Mouse (Mus musculus): ENCODE measurements around the gene Flrt1. TPM values are rescaled to one million over a fixed set of nuclear protein-coding genes. Genes with fewer than 3 reads are reported as not detected.

Gene Flrt1
- polyA plus RNA-seq, 1 experiment from 2014 or later, result 3.4 TPM

- WGBS, result 15% methylated on average over 33 of the region's 35 CpGs
- H3K9ac ChIP-seq (ENCODE audit: low read length), result peak overlapping the region; percentile 61; the same call in 1 of the 2 replicates
- peak overlapping the region; percentile 46; the same call in 1 of the 2 replicates for H3K27ac ChIP-seq (ENCODE audit: low read length)
- H3K4me3 ChIP-seq (replicated peaks; ENCODE audit: low read length), result peak overlapping the region; percentile 22
- peaks cover 32% of the 10 kb centered on the region for H3K4me1 ChIP-seq (ENCODE audit: control insufficient read depth, insufficient read depth, low read length)
- H3K27me3 ChIP-seq (ENCODE audit: control insufficient read depth, insufficient read depth, low read length), result 0 out of 2 replicates have a peak, but pooled peaks cover 4% of the 10 kb centered on the region
- H3K36me3 ChIP-seq (ENCODE audit: control insufficient read depth, insufficient read depth, low read length), result no peaks in the 10 kb centered on the region
- no peak for ATAC-seq (ENCODE audit: insufficient read depth, low FRiP score)
- H3K9me3 ChIP-seq (replicated peaks; ENCODE audit: control insufficient read depth, low read length), result no peaks in the 10 kb centered on the region
- peak overlapping the region; percentile 46 for H3K4me2 ChIP-seq (ENCODE audit: low read depth, low read length)
Measured at GRCm38 (mm10) chr19:7069781-7070763, 35.5 kb downstream of the Flrt1 start.

GRCm38 (mm10) chr19:7068661-7069531 is 36.6 kb downstream of the Flrt1 start:
- Histone ChIP-seq H3K27ac (ENCODE audit: low read length) (no peak overlapping the region), H3K4me2 (ENCODE audit: low read depth, low read length) (peak overlapping the region; percentile 7; the same call in 1 of the 2 replicates), H3K27me3 (ENCODE audit: control insufficient read depth, insufficient read depth, low read length) (0 out of 2 replicates have a peak, but pooled peaks cover 4% of the 10 kb centered on the region), H3K4me3 (replicated peaks; ENCODE audit: low read length) (no peak overlapping the region), H3K36me3 (ENCODE audit: control insufficient read depth, insufficient read depth, low read length) (no peaks in the 10 kb centered on the region), H3K9me3 (replicated peaks; ENCODE audit: control insufficient read depth, low read length) (no peaks in the 10 kb centered on the region), H3K4me1 (ENCODE audit: control insufficient read depth, insufficient read depth, low read length) (peaks cover 32% of the 10 kb centered on the region), H3K9ac (ENCODE audit: low read length) (no peak overlapping the region; the same call in 1 of the 2 replicates)
- ATAC-seq (ENCODE audit: insufficient read depth, low FRiP score), result no peak
- 69% methylated on average over 11 of the region's 11 CpGs for WGBS

GRCm38 (mm10) chr19:7068136-7068535 is 37.4 kb downstream of the Flrt1 start:
- Histone ChIP-seq H3K27ac (ENCODE audit: low read length) (no peak overlapping the region), H3K4me3 (replicated peaks; ENCODE audit: low read length) (no peak overlapping the region)
- WGBS, result 5% methylated on average over 14 of the region's 14 CpGs

GRCm38 (mm10) chr19:7067344-7068050 is 38.0 kb downstream of the Flrt1 start:
- no peaks in the 10 kb centered on the region for H3K9me3 ChIP-seq (replicated peaks; ENCODE audit: control insufficient read depth, low read length)
- ATAC-seq (ENCODE audit: insufficient read depth, low FRiP score), result no peak
- H3K4me1 ChIP-seq (ENCODE audit: control insufficient read depth, insufficient read depth, low read length), result peaks cover 28% of the 10 kb centered on the region
- no peak overlapping the region for H3K4me3 ChIP-seq (replicated peaks; ENCODE audit: low read length)
- no peak overlapping the region for H3K4me2 ChIP-seq (ENCODE audit: low read depth, low read length)
- no peak overlapping the region for H3K27ac ChIP-seq (ENCODE audit: low read length)
- no peaks in the 10 kb centered on the region for H3K36me3 ChIP-seq (ENCODE audit: control insufficient read depth, insufficient read depth, low read length)
- 0 out of 2 replicates have a peak, but pooled peaks cover 4% of the 10 kb centered on the region for H3K27me3 ChIP-seq (ENCODE audit: control insufficient read depth, insufficient read depth, low read length)
- no peak overlapping the region for H3K9ac ChIP-seq (ENCODE audit: low read length)
- 44% methylated on average over 20 of the region's 20 CpGs for WGBS

More at GRCm38 (mm10) chr19:7068136-7068535, 37.4 kb downstream of the Flrt1 start:
- Histone ChIP-seq H3K4me1 (ENCODE audit: control insufficient read depth, insufficient read depth, low read length) (peaks cover 32% of the 10 kb centered on the region), H3K9me3 (replicated peaks; ENCODE audit: control insufficient read depth, low read length) (no peaks in the 10 kb centered on the region), H3K9ac (ENCODE audit: low read length) (no peak overlapping the region), H3K27me3 (ENCODE audit: control insufficient read depth, insufficient read depth, low read length) (0 out of 2 replicates have a peak, but pooled peaks cover 4% of the 10 kb centered on the region), H3K4me2 (ENCODE audit: low read depth, low read length) (peak overlapping the region; percentile 7; the same call in 1 of the 2 replicates), H3K36me3 (ENCODE audit: control insufficient read depth, insufficient read depth, low read length) (no peaks in the 10 kb centered on the region)
- no peak for ATAC-seq (ENCODE audit: insufficient read depth, low FRiP score)

- Histone ChIP-seq H3K4me2 (ENCODE audit: low read depth, low read length) (0 out of 2 replicates have a peak overlapping the region, but pooled peaks have one; percentile 27), H3K27ac (ENCODE audit: low read length) (0 out of 2 replicates have a peak overlapping the region, but pooled peaks have one; percentile 21), H3K9ac (ENCODE audit: low read length) (peak overlapping the region; percentile 34; the same call in 1 of the 2 replicates), H3K4me3 (replicated peaks; ENCODE audit: low read length) (no peak overlapping the region), H3K4me1 (ENCODE audit: control insufficient read depth, insufficient read depth, low read length) (peaks cover 28% of the 10 kb centered on the region), H3K27me3 (ENCODE audit: control insufficient read depth, insufficient read depth, low read length) (0 out of 2 replicates have a peak, but pooled peaks cover 4% of the 10 kb centered on the region), H3K9me3 (replicated peaks; ENCODE audit: control insufficient read depth, low read length) (no peaks in the 10 kb centered on the region), H3K36me3 (ENCODE audit: control insufficient read depth, insufficient read depth, low read length) (no peaks in the 10 kb centered on the region)
- 34% methylated on average over 7 of the region's 8 CpGs for WGBS
- no peak for ATAC-seq (ENCODE audit: insufficient read depth, low FRiP score)
Measured at GRCm38 (mm10) chr19:7066828-7067342, 38.6 kb downstream of the Flrt1 start.

GRCm38 (mm10) chr19:7066034-7066827 is 39.3 kb downstream of the Flrt1 start:
- no peaks in the 10 kb centered on the region for H3K36me3 ChIP-seq (ENCODE audit: control insufficient read depth, insufficient read depth, low read length)
- no peaks in the 10 kb centered on the region for H3K9me3 ChIP-seq (replicated peaks; ENCODE audit: control insufficient read depth, low read length)
- WGBS, result 36% methylated on average over 15 of the region's 15 CpGs
- peaks cover 28% of the 10 kb centered on the region for H3K4me1 ChIP-seq (ENCODE audit: control insufficient read depth, insufficient read depth, low read length)
- H3K27me3 ChIP-seq (ENCODE audit: control insufficient read depth, insufficient read depth, low read length), result 0 out of 2 replicates have a peak, but pooled peaks cover 4% of the 10 kb centered on the region
- peak overlapping the region; percentile 34; the same call in 1 of the 2 replicates for H3K9ac ChIP-seq (ENCODE audit: low read length)
- ATAC-seq (ENCODE audit: insufficient read depth, low FRiP score), result no peak; the same call in 1 of the 2 replicates
- peak overlapping the region; percentile 11; the same call in 1 of the 2 replicates for H3K27ac ChIP-seq (ENCODE audit: low read length)
- no peak overlapping the region for H3K4me3 ChIP-seq (replicated peaks; ENCODE audit: low read length)
- 0 out of 2 replicates have a peak overlapping the region, but pooled peaks have one; percentile 27 for H3K4me2 ChIP-seq (ENCODE audit: low read depth, low read length)

- no peaks in the 10 kb centered on the region for H3K9me3 ChIP-seq (replicated peaks; ENCODE audit: control insufficient read depth, low read length)
- no peaks in the 10 kb centered on the region for H3K36me3 ChIP-seq (ENCODE audit: control insufficient read depth, insufficient read depth, low read length)
- H3K4me1 ChIP-seq (ENCODE audit: control insufficient read depth, insufficient read depth, low read length), result peaks cover 13% of the 10 kb centered on the region
- 3% methylated on average over 3 of the region's 3 CpGs for WGBS
- H3K27ac ChIP-seq (ENCODE audit: low read length), result no peak overlapping the region
- peak; percentile 73; the same call in 1 of the 2 replicates for ATAC-seq (ENCODE audit: insufficient read depth, low FRiP score)
- H3K9ac ChIP-seq (ENCODE audit: low read length), result no peak overlapping the region
- 0 out of 2 replicates have a peak, but pooled peaks cover 4% of the 10 kb centered on the region for H3K27me3 ChIP-seq (ENCODE audit: control insufficient read depth, insufficient read depth, low read length)
- no peak overlapping the region for H3K4me2 ChIP-seq (ENCODE audit: low read depth, low read length)
- H3K4me3 ChIP-seq (replicated peaks; ENCODE audit: low read length), result no peak overlapping the region
Measured at GRCm38 (mm10) chr19:7064571-7064970, 41.0 kb downstream of the Flrt1 start.

Data from stomach, embryonic 16.5 days (tissue).